Mouse (Mus musculus) kidney, postnatal 14 days (tissue): ENCODE results near the gene Lrit3.
A peak's percentile ranks its signal among the peaks of the same experiment; 100 is the strongest.
"Not testable (repeated sequence)": the region's sequence is repeated elsewhere in the genome, so short reads cannot be mapped to it uniquely, and the experiment has no call there.

ENCODE experiments used
- DNase-seq: peaks from one replicate; pipeline ENCODE4 v3.0.0; 2022; ENCODE audit warnings: mixed read lengths

Gene Lrit3

DNA sequence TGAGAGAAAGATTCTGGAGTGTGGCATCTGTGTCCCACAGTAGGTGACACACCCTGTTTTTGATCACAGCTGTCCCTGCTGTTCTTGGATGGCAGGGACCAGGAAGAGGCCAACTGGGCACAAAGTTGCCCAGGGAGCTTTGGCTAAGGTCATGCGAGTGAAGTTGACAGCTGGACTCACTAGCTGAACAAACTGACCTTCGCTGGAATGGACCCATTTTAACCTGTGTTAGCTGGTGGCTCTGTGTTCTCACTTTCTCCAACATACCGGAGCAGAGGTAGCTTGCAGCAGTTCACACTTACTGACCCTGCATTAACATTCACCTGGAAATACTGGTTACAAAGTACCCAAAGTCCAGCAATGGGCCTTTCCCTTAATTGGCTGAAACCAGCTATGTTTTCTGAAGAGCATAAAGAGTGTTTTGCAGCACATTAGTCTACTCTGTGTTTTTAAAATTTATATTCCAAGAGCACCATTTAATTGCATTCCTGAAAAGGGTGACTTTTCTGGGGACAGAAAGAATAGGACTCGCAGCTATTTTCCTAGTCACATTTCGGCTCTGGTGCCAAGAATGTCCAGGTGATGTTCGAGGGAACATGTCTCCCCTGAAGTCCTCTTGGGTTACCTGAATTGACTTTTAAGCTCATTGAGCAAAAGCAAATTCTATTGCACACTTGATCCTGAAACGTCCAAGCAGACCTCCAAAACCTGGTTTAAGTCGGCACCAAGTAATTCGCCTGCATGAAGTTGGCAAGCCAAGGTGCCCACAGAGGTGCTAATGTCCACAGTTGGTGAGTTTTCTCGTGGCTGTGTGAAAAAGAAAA is 36.6 kb downstream of the Lrit3 start:
- DNase-seq: peak; percentile 65

DNA sequence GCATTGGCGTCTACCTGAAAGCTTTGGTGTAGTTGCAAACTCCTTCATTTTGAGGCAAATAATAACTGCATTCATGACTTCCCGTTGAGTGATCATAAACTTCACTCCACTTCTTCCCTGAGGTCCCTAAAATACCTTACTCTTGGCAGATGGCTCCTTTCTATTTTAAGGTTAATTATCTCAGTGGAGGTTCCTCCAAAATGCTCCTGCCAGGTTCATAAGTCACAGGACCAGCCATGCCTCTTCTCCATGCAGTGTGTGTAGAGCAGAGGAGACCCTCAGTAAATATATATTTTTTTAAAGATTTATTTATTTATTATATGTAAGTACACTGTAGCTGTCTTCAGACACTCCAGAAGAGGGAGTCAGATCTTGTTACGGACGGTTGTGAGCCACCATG is 37.7 kb downstream of the Lrit3 start:
- no peak for DNase-seq

DNA sequence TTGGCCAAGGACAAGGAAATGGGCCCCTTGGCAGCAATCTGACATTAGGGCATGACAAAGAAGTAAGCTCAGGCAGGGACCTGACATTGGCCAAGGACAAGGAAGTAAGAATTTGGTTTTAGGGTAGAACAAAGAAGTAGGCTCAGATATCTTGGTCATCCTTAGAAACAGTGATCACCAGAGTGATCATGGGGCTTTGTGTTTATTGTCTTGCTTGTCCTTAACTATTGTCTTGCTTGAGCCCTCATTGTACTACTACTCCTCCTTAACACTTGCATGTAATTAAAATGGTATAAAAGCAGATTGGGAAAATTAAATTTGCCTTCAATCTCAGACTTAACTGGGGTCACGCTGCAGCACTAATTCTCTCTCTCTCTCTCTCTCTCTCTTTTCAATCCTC is 46.2 kb downstream of the Lrit3 start:
- not testable (repeated sequence) for DNase-seq

DNA sequence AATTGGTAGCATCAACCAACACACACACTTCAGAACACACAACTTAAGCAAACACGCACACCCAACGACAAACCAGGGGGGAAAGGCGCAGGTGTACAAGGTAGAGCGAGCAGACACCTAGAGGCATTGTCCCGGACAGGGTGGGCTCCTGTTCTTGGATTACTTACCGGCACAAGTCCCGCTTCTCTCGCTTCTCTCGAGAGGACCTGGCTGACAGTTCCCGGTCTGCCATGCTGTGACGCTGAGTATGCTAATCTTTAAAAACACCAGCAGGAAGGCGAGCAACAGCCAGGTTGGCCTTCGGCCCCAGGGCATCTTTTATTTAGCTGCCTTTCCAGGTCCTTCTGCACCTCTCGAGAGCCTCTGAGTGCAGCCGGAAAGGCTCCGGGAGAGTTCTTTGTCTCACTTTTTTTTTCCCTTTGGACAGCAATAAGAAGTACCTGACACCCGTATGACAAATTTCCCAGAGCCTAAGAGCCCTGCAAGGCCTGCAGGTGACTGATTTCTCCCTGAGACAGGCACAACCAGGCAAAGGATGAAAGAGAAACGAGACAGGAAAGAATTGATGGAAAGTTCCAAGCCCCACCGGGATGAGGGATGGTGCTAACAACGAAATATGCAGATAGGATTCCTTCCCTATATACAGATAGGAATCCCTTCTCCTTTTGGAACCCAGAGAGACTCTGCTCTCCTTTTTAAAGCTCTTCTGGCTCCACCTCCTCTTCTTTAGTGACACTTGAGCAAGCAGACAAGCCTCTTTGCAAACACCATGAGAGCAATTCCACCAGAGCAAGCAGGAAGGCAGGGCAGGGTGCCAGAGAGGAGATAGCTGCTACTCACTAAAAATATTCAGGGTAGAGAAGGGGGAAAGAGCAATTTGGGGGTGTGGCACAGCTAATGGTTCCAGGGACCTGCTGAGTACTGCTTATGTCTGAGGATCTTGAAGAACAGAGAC is 48.9 kb downstream of the Lrit3 start, which contains the start of gene Egf:
Gene Egf, minus strand, starts transcription at position 667 of the 955 bp plus-strand sequence.
- DNase-seq: peak; percentile 68

DNA sequence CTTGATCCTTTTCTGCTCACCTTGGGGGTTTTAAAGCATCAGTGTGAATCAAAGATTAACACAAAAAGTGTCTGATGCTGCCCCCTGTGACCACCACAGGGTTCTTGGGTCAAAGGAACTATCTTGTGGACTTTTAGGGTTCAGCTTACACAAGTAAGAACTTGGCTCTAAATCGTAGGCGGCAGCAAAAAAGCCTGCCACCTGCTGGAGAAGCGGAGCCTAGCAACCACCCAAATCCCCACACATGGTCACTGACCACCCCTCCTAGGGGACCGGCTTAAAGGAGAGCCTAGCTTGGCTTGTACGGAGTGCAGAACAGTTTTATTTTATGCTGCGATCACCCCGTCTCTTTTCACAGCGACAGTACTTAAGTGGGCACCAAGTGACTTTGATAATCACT is 59.0 kb downstream of the Lrit3 start:
- peak; percentile 38 for DNase-seq

- DNase-seq: no peak
Measured at GRCm38 (mm10) chr3:129742781-129743180, 61.0 kb downstream of the Lrit3 start.

- DNase-seq: no peak
Measured at GRCm38 (mm10) chr3:129738291-129739183, 65.3 kb downstream of the Lrit3 start.
